Mouse (Mus musculus) kidney, postnatal 36 days (tissue): ENCODE results near the gene Ddn.

Source experiments
- DNase-seq, 2 experiments: peaks; one replicate each; pipeline ENCODE4 v3.0.0; 2021 to 2022; ENCODE audit warnings: mixed read lengths in 2 of 2

The Ddn gene

GRCm38 (mm10) chr15:98830736-98831683 lies 21.7 kb upstream of the Ddn start, which contains the start of gene Prkag1:
TSS of gene Prkag1 (minus strand) at chr15:98831521.
- peak; percentile 96 to 98 for DNase-seq

- DNase-seq: no peak
Measured at GRCm38 (mm10) chr15:98827611-98828011, 18.3 kb upstream of the Ddn start.

- DNase-seq: peak in 1 of 2 experiments; percentile 48
Measured at GRCm38 (mm10) chr15:98823434-98823833, 14.1 kb upstream of the Ddn start.

- DNase-seq: no peak
Measured at GRCm38 (mm10) chr15:98822147-98822546, 12.9 kb upstream of the Ddn start.

GRCm38 (mm10) chr15:98821403-98821802 lies 12.1 kb upstream of the Ddn start:
- DNase-seq: no peak

GRCm38 (mm10) chr15:98820937-98821336 lies 11.6 kb upstream of the Ddn start:
- no peak for DNase-seq

- DNase-seq: no peak
Measured at GRCm38 (mm10) chr15:98818171-98818570, 8.9 kb upstream of the Ddn start.

GRCm38 (mm10) chr15:98812741-98813424 lies 3.6 kb upstream of the Ddn start:
- no peak for DNase-seq

GRCm38 (mm10) chr15:98810212-98810611 lies 922 bp upstream of the Ddn start:
- DNase-seq: peak in 1 of 2 experiments; percentile 41

GRCm38 (mm10) chr15:98808651-98809134 lies 597 bp downstream of the Ddn start:
- DNase-seq: no peak

GRCm38 (mm10) chr15:98807895-98808650 lies 1.2 kb downstream of the Ddn start:
- DNase-seq: peak in 1 of 2 experiments; percentile 44

- DNase-seq: peak; percentile 30 to 55
Measured at GRCm38 (mm10) chr15:98806809-98807770, 2.2 kb downstream of the Ddn start.

- no peak for DNase-seq
Measured at GRCm38 (mm10) chr15:98806071-98806808, 3.0 kb downstream of the Ddn start.

- peak; percentile 61 to 89 for DNase-seq
Measured at GRCm38 (mm10) chr15:98805324-98806040, 3.8 kb downstream of the Ddn start.

GRCm38 (mm10) chr15:98804054-98804453 lies 5.2 kb downstream of the Ddn start:
- DNase-seq: peak; percentile 83 to 92

GRCm38 (mm10) chr15:98802926-98803325 lies 6.4 kb downstream of the Ddn start:
- DNase-seq: peak; percentile 60 to 65

- DNase-seq: peak; percentile 79 to 93
Measured at GRCm38 (mm10) chr15:98799396-98799795, 9.9 kb downstream of the Ddn start.

GRCm38 (mm10) chr15:98798903-98799302 lies 10.4 kb downstream of the Ddn start:
- no peak for DNase-seq

- DNase-seq: no peak
Measured at GRCm38 (mm10) chr15:98797835-98798492, 11.3 kb downstream of the Ddn start.
